Mouse (Mus musculus) gastrocnemius, postnatal 14 days (tissue): Measurements from ENCODE around the gene Ncapg2. TPM values are rescaled to one million over a fixed set of nuclear protein-coding genes. Genes with fewer than 3 reads are reported as not detected.

ENCODE experiments used
- DNase-seq: peaks from one replicate; pipeline ENCODE4 v3.0.0; 2021; ENCODE audit warnings: mixed read lengths
- intact Hi-C: fragments of 180-260 bp; cut with DNase I; formaldehyde crosslinking; loops from one replicate; pipeline ENCODE4 v1.15.1; 2025; ENCODE audit warnings: low total_unique reads
- total RNA-seq, 2 experiments: library from RNA; stranded (reverse); gene quantifications; 2 replicates each; pipeline ENCODE4 v1.2.3; 2021

Gene Ncapg2
- total RNA-seq, 2 experiments from 2014 or later = 4.2 to 4.3 TPM

DNA sequence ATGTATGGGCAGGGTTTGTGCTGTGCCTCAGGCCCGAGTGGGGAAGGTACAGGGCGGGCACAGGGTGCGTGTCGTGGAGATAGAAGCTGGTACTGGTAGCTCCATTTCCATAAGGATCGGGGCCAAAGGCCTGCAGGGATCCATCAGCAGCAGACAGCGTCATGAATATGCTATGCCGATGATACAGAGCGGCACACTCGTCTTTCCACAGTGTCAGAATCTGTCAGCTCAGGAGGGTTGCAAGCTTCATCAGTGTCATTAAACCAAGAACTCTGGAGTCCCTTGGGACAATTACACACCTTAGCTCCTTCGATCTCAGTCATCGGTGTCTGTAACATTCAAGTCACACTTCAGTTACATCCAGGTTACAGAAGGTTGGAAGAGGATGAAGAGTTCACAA, 95.5 kb downstream of the Ncapg2 start:
- intact Hi-C loops = no loop called here
- DNase-seq = no peak

DNA sequence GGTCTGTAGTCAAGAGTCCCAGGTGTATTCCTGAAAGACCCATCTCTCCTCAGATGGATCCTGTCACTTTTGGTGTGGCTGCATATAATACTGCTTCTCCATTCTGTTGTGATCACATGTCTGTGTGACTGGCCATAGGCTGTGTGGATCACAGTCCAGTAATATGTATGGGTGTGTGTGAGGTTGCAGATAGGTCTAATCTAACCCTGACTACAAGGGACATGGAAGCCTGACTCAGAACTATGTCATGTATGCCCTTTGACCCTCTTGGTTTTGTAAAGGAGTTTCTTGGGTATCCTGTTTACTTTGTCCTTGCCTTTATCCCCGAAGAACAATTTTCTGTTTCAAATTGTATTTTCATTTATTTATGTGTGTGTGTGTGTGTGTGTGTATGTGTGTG, 107.3 kb downstream of the Ncapg2 start:
- intact Hi-C loops = no loop called here
- no peak for DNase-seq

Other genes with a start within 250 kb of the Ncapg2 start
- 1 to 10 TPM; 5.4 to 5.6 TPM for gene Wdr60, start 142.4 kb upstream of the Ncapg2 start, total RNA-seq
- gene Gm11027, start 130.0 kb upstream of the Ncapg2 start, total RNA-seq = not detected
- gene Esyt2, start 124.2 kb upstream of the Ncapg2 start, total RNA-seq = 10 to 100 TPM; 21.2 to 22.8 TPM
- gene Ptprn2, start 80.3 kb downstream of the Ncapg2 start, total RNA-seq = not detected